ENCODE assay signal across 8 mouse cellular contexts in the genomic region with DNA sequence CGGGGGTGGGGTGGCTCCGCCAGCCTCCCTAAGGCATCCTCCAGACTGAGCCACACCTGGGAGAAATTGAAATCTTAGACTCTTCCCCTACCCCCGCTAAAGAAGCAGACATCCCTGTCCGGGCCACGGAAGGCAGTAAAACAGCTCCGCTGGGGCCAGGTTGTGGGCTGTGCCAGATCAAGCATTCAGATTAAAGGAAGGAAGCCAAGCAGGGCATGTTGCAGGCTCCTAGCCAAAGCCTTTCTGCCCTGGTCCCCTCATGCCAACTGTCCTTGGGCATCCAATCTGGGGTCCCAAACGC. TPM values are rescaled to one million over a fixed set of nuclear protein-coding genes. Genes with fewer than 3 reads are reported as not detected.
DNase-seq lines count a peak whose midpoint lies in the region; ATAC-seq lines count a peak whose summit lies in the region.

No protein-coding gene starts in this region.

- peak overlapping the region; percentile 76 for H3K27ac ChIP-seq in limb, embryonic 11.5 days (replicated peaks; ENCODE audit: low read depth, low read length)
- no peak overlapping the region for H3K27ac ChIP-seq in stomach, embryonic 16.5 days (ENCODE audit: low read length)

- H3K36me3 ChIP-seq in limb, embryonic 11.5 days (ENCODE audit: control insufficient read depth, insufficient read depth, low read length) = peaks cover 11% of the 10 kb centered on the region; the same call in 1 of the 2 replicates
- H3K36me3 ChIP-seq in stomach, embryonic 16.5 days (ENCODE audit: control insufficient read depth, insufficient read depth, low read length) = peaks cover 11% of the 10 kb centered on the region

- no peaks in the 10 kb centered on the region for H3K9me3 ChIP-seq in limb, embryonic 11.5 days (ENCODE audit: control insufficient read depth, low read length)
- no peaks in the 10 kb centered on the region for H3K9me3 ChIP-seq in stomach, embryonic 16.5 days (replicated peaks; ENCODE audit: control insufficient read depth, low read length)

- H3K27me3 ChIP-seq in limb, embryonic 11.5 days (ENCODE audit: control insufficient read depth, insufficient read depth, low read length) = no peaks in the 10 kb centered on the region
- H3K27me3 ChIP-seq in stomach, embryonic 16.5 days (ENCODE audit: control insufficient read depth, insufficient read depth, low read length) = no peaks in the 10 kb centered on the region

- peak overlapping the region; percentile 47 for H3K9ac ChIP-seq in limb, embryonic 11.5 days (ENCODE audit: low read length)
- peak overlapping the region; percentile 21; the same call in 1 of the 2 replicates for H3K9ac ChIP-seq in stomach, embryonic 16.5 days (ENCODE audit: low read length)

- 0% methylated on average over 7 of the region's 7 CpGs for WGBS in limb, embryonic 11.5 days
- 1% methylated on average over 7 of the region's 7 CpGs for WGBS in stomach, embryonic 16.5 days

- H3K4me3 ChIP-seq in limb, embryonic 11.5 days (ENCODE audit: low read depth, low read length) = peak overlapping the region; percentile 17; the same call in 1 of the 2 replicates
- no peak overlapping the region for H3K4me3 ChIP-seq in stomach, embryonic 16.5 days (replicated peaks; ENCODE audit: low read length)

- DNase-seq in 416B (ENCODE audit: low read depth) (peak; percentile 56), MN1 (ENCODE audit: low spot score) (peak; percentile 63)
- DNase-seq in forelimb bud, embryonic 11.5 days (ENCODE audit: low read depth, low spot score) = peak; percentile 61
- peak; percentile 72 for DNase-seq in limb, embryonic 11.5 days (ENCODE audit: low spot score)
- DNase-seq in adrenal gland, adult 18-20 months (ENCODE audit: low spot score in 2 of 2) = no peak
- no peak for DNase-seq in urinary bladder, adult 2 months (ENCODE audit: low spot score)
- no peak for DNase-seq in urinary bladder, postnatal 4 days (ENCODE audit: low spot score in 2 of 2)

- peak; percentile 41; the same call in 1 of the 2 replicates for ATAC-seq in limb, embryonic 11.5 days (ENCODE audit: insufficient number of reproducible peaks, low FRiP score, low TSS enrichment, low read depth)
- ATAC-seq in stomach, embryonic 16.5 days (ENCODE audit: insufficient read depth, low FRiP score) = no peak

- H3K4me1 ChIP-seq in limb, embryonic 11.5 days (ENCODE audit: control insufficient read depth, insufficient read depth, low read length) = peaks cover 30% of the 10 kb centered on the region
- H3K4me1 ChIP-seq in stomach, embryonic 16.5 days (ENCODE audit: control insufficient read depth, insufficient read depth, low read length) = peaks cover 24% of the 10 kb centered on the region

- H3K4me2 ChIP-seq in limb, embryonic 11.5 days (ENCODE audit: low read depth, severe bottlenecking) = peak overlapping the region; percentile 49
- peak overlapping the region; percentile 27 for H3K4me2 ChIP-seq in stomach, embryonic 16.5 days (ENCODE audit: low read depth, low read length)

RNA-seq across cellular contexts. Expression of a gene that starts 25.9 kb away (rescaled TPM):
- polyA plus RNA-seq in limb, embryonic 11.5 days (2014; fragmentation: Nextera tagmentation; extraction: Ambion mirVana) = 27.4 and 32.5 TPM in 2 replicates
- 15.1 and 16.8 TPM in 2 replicates for polyA plus RNA-seq in stomach, embryonic 16.5 days (2015; fragmentation: Nextera tagmentation; extraction: Ambion mirVana)
- 10 to 100 TPM; 30.2 to 34.1 TPM for total RNA-seq in adrenal gland, adult 18-20 months (2021)
- 110 and 111 TPM in 2 replicates for polyA plus RNA-seq in urinary bladder, adult 2 months (2012; rRNA removed)

RNA-seq across cellular contexts. Expression of a gene that starts 34.7 kb away (rescaled TPM):
- 179 and 195 TPM in 2 replicates for polyA plus RNA-seq in limb, embryonic 11.5 days (2014; fragmentation: Nextera tagmentation; extraction: Ambion mirVana)
- 183 and 187 TPM in 2 replicates for polyA plus RNA-seq in stomach, embryonic 16.5 days (2015; fragmentation: Nextera tagmentation; extraction: Ambion mirVana)
- 100 to 1,000 TPM; 115 to 118 TPM for total RNA-seq in adrenal gland, adult 18-20 months (2021)
- polyA plus RNA-seq in urinary bladder, adult 2 months (2012; rRNA removed) = 105 and 116 TPM in 2 replicates

RNA-seq across cellular contexts. Expression of a gene that starts 56.6 kb away (rescaled TPM):
- polyA plus RNA-seq in limb, embryonic 11.5 days (2014; fragmentation: Nextera tagmentation; extraction: Ambion mirVana) = 1.7 and 1.8 TPM in 2 replicates
- 0.42 and 2.0 TPM in 2 replicates for polyA plus RNA-seq in stomach, embryonic 16.5 days (2015; fragmentation: Nextera tagmentation; extraction: Ambion mirVana)
- total RNA-seq in adrenal gland, adult 18-20 months (2021) = under 1 TPM; 0.22 to 0.56 TPM
- polyA plus RNA-seq in urinary bladder, adult 2 months (2012; rRNA removed) = 0.06 TPM in 1 of 2 replicates, not detected in the other

Comparison
In these comparisons a context has a peak if more than half of its experiments do, and no peak if none do; other contexts are left out.
1. DNase-seq: peak in 416B (single experiment), MN1 (single experiment), forelimb bud, embryonic 11.5 days (single experiment) and limb, embryonic 11.5 days (single experiment); none in adrenal gland, adult 18-20 months (0 of 2), urinary bladder, adult 2 months (single experiment) and urinary bladder, postnatal 4 days (0 of 2).